Mouse (Mus musculus) embryonic facial prominence, embryonic 15.5 days (tissue): ENCODE results near the gene Szrd1. TPM values are rescaled to one million over a fixed set of nuclear protein-coding genes. Genes with fewer than 3 reads are reported as not detected.

Source experiments
- ATAC-seq: fragments of 200-750 bp; cut with Nextera tagmentation; 2 replicates; pipeline ENCODE4 v1.8.0; 2017; ENCODE audit warnings: low read depth, moderate TSS enrichment; ENCODE audit not compliant: insufficient number of reproducible peaks, low FRiP score, low TSS enrichment
- H3K27ac ChIP-seq: fragments of 300-500 bp; sonication (generic); replicated peaks from 2 replicates; pipeline ENCODE4 v1.5.1; 2015; ENCODE audit warnings: mild to moderate bottlenecking, inconsistent platforms
- H3K27me3 ChIP-seq: fragments of 300-500 bp; sonication (generic); 2 replicates; pipeline ENCODE4 v1.6.1; 2015; ENCODE audit warnings: inconsistent platforms
- H3K36me3 ChIP-seq: fragments of 300-500 bp; sonication (generic); 2 replicates; pipeline ENCODE4 v1.6.1; 2015; ENCODE audit warnings: mild to moderate bottlenecking, inconsistent platforms
- H3K4me1 ChIP-seq: fragments of 300-500 bp; sonication (generic); 2 replicates; pipeline ENCODE4 v1.6.1; 2015; ENCODE audit warnings: inconsistent platforms
- H3K4me2 ChIP-seq: fragments of 300-500 bp; sonication (generic); replicated peaks from 2 replicates; pipeline ENCODE4 v1.6.1; 2015; ENCODE audit warnings: mild to moderate bottlenecking, inconsistent platforms
- H3K4me3 ChIP-seq: fragments of 300-500 bp; sonication (generic); replicated peaks from 2 replicates; pipeline ENCODE4 v1.5.1; 2015; ENCODE audit warnings: mild to moderate bottlenecking, inconsistent platforms
- H3K9ac ChIP-seq: fragments of 300-500 bp; sonication (generic); 2 replicates; pipeline ENCODE4 v1.6.1; 2015; ENCODE audit warnings: inconsistent platforms
- H3K9me3 ChIP-seq: fragments of 300-500 bp; sonication (generic); replicated peaks from 2 replicates; pipeline ENCODE4 v1.6.1; 2016; ENCODE audit warnings: inconsistent platforms
- WGBS: fragments of 180-500 bp; shearing (Covaris S2); methylation state at CpG from one replicate; pipeline ENCODE4 v1.1.7; 2015; 5-methylcytosine and 5-hydroxymethylcytosine counted together
- polyA plus RNA-seq: library from polyadenylated mRNA; unstranded; fragments of >200 nt; fragmentation: Nextera tagmentation; extraction: Ambion mirVana; gene quantifications from 2 replicates; pipeline ENCODE4 v1.2.1, GENCODE M21; 2015

Szrd1 gene
- polyA plus RNA-seq, 1 experiment from 2014 or later = 43.9 TPM

DNA sequence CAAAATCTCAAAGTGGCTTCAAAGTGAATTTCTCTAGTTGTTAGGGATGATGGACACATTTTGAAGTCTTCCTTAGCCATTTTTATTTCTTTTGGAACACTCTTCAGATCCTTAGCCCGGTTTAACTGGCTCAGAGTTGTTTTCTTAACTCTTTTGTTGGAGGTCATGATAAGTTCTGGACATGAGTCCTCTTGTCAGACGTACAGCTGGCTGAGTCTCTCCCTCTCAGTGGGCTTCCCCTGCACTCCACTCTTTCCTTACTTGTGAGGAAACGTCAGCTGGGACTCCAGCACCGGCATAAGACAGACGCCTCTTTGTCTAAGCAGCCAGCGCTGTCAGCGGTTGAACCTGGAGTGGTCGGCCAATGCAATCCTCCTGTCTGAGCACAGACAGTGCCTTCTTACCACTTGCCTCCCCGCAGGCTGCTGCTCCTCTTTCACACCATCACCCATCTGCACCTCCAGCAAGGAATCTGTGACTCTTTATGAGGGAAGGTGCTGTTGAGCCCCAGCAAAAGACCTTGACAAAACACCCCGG, 31.3 kb downstream of the Szrd1 start:
- Histone ChIP-seq H3K27ac (no peak overlapping the region), H3K9me3 (no peaks in the 10 kb centered on the region)
- ATAC-seq = no peak

DNA sequence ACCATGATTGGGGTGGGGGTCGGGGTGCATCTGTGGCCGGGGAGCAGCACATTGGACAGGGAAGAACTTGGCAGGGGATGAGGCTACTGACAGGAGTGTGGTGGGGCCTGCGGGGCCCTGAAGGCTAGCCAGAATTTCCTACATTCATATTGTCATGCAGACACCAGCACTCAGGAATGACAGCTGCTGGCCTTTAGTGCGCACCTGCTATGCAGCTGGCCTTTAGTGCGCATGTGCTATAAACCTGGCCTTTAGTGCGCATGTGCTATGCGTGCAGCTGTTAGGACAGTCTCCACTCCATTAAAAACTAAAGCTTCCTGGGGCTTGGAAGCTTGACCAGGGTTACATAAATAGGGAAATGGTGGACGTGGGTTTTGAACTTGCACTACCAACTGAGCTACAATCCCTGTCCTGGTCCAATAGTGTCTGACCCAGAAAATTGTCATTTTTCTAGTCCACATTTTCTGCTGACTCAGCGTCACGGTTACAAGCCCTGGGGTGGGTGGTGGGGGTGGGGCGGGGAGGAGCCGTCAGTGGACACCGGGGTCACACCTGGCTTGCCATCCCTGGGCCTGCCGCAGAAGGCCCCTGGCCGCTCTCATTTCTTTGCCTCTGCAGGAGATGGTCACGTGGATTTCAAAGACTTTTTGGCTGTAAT, 32.9 kb downstream of the Szrd1 start:
- Histone ChIP-seq H3K27ac (no peak overlapping the region), H3K4me3 (no peak overlapping the region), H3K36me3 (peaks cover 16% of the 10 kb centered on the region), H3K4me2 (no peak overlapping the region), H3K27me3 (no peaks in the 10 kb centered on the region), H3K9me3 (no peaks in the 10 kb centered on the region), H3K9ac (no peak overlapping the region), H3K4me1 (no peaks in the 10 kb centered on the region)
- no peak for ATAC-seq
- 76% methylated on average over 16 of the region's 16 CpGs for WGBS

More for the DNA sequence above, 31.3 kb downstream of the Szrd1 start:
- H3K4me3 ChIP-seq = no peak overlapping the region
- 32% methylated on average over 10 of the region's 10 CpGs for WGBS
- H3K4me2 ChIP-seq = no peak overlapping the region
- H3K36me3 ChIP-seq = peaks cover 30% of the 10 kb centered on the region
- H3K9ac ChIP-seq = no peak overlapping the region
- no peaks in the 10 kb centered on the region for H3K4me1 ChIP-seq
- no peaks in the 10 kb centered on the region for H3K27me3 ChIP-seq

DNA sequence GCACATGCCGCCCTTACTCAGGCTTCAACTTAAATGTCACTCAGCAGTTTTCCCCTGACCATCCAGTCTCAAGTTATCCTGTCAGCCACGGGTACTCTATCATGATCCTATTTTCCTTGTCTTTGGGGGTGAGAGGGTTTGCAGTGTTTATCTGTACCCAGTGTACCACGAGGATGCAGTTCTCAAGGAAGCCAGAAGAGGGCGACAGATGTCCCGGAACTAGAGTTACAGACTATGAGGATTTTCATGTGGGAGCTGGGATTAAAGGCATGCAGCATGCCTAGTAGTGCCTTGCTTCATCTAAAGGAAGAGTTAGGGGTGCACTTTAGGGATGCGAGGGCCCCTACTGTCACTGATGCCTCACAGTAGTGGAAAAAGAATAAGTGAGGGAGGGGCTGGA, 37.7 kb downstream of the Szrd1 start:
- WGBS = 66% methylated on average over 6 of the region's 6 CpGs
- Histone ChIP-seq H3K9me3 (no peaks in the 10 kb centered on the region), H3K27ac (no peak overlapping the region), H3K4me2 (no peak overlapping the region), H3K4me1 (no peaks in the 10 kb centered on the region), H3K9ac (no peak overlapping the region), H3K27me3 (no peaks in the 10 kb centered on the region), H3K36me3 (no peaks in the 10 kb centered on the region), H3K4me3 (no peak overlapping the region)
- no peak for ATAC-seq

DNA sequence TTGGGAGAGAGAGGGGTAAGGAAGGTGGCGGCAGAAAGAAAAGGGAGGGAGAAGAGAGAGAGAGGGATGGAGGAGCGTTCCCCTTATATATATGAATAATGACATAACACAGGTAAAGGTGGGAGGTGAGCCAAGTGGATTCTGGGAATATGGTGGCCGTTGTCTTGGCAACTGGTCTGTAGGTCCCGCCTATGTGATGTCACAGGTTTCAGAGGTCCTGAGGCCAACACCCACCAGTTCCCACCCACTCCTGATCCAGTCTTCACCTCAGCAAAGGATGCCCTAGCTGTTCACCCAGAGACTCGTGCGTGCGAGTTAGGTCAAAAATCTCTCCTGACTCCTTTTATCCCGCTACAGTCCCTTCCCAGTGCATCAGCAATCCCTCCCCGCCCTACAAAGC, 38.3 kb downstream of the Szrd1 start:
- no peak overlapping the region for H3K4me2 ChIP-seq
- H3K27me3 ChIP-seq = no peaks in the 10 kb centered on the region
- H3K36me3 ChIP-seq = no peaks in the 10 kb centered on the region
- H3K9ac ChIP-seq = no peak overlapping the region
- 93% methylated on average over 9 of the region's 9 CpGs for WGBS
- no peak overlapping the region for H3K4me3 ChIP-seq
- no peak for ATAC-seq
- H3K27ac ChIP-seq = no peak overlapping the region
- H3K9me3 ChIP-seq = no peaks in the 10 kb centered on the region
- H3K4me1 ChIP-seq = no peaks in the 10 kb centered on the region

DNA sequence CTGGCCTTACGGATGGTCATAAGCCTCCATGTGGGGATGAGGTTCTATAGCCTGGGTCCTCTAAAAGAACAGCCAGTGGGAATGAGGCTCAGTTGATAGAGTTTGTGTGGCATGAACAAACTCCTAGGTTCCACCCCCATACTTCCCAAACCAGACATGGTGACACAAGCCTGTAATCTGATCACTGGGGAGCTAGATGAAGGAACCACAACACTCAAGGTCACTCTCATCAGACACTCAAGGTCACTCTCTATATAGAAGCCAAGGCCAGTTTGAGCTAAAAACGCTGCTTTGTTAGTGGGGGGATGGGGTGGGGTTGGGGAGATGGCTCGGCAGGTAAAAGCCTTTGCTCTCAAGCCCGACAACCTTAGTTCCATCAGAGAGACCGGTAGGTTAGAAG, 39.6 kb downstream of the Szrd1 start:
- Histone ChIP-seq H3K9me3 (no peaks in the 10 kb centered on the region), H3K4me2 (no peak overlapping the region), H3K4me3 (no peak overlapping the region), H3K4me1 (no peaks in the 10 kb centered on the region), H3K27ac (no peak overlapping the region), H3K9ac (no peak overlapping the region), H3K36me3 (no peaks in the 10 kb centered on the region), H3K27me3 (no peaks in the 10 kb centered on the region)
- ATAC-seq = no peak
- WGBS = 68% methylated on average over 5 of the region's 5 CpGs

DNA sequence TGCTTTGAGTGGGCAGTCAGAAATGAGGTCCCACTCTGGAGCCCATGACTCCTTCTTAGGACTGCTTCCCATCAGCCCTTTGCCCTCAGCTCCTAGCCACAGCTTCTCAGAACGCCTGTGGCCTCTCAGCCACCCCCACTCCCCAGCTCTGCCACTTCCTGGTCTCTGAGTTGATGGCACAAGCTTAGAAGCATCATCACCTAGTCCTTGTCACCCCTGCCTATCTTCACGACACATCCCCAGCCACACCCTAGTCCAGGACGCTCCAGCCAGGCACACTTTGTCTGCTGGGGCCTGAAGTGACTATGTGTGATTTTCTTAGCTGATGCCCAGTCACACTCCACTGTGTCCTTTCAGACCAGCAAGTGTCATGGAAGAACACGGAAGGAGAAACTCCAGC, 40.6 kb downstream of the Szrd1 start:
- Histone ChIP-seq H3K36me3 (no peaks in the 10 kb centered on the region), H3K27ac (no peak overlapping the region), H3K4me1 (no peaks in the 10 kb centered on the region), H3K27me3 (no peaks in the 10 kb centered on the region), H3K4me2 (no peak overlapping the region), H3K9me3 (no peaks in the 10 kb centered on the region), H3K9ac (no peak overlapping the region), H3K4me3 (no peak overlapping the region)
- 74% methylated on average over 4 of the region's 4 CpGs for WGBS
- ATAC-seq = no peak

DNA sequence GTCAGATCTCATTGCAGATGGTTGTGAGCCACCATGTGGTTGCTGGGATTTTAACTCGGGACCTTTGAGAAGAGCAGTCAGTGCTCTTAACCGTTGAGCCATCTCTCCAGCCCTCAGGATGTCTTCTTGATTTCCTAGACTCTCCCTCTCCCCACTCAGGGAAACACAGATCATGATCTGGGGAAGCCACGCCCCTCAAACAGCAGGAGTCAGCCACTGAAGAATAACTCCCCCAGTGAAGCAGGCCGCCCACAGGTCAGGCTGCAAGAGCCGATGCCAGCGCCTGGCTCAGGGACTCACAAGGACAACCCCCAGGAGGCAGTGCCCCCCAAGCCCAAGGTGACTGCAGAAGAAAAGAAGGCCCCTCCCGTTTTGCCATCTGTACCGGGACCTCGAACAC, 42.9 kb downstream of the Szrd1 start:
- no peaks in the 10 kb centered on the region for H3K4me1 ChIP-seq
- ATAC-seq = no peak
- H3K27ac ChIP-seq = no peak overlapping the region
- no peaks in the 10 kb centered on the region for H3K36me3 ChIP-seq
- H3K27me3 ChIP-seq = no peaks in the 10 kb centered on the region
- H3K9ac ChIP-seq = no peak overlapping the region
- no peak overlapping the region for H3K4me3 ChIP-seq
- 24% methylated on average over 9 of the region's 9 CpGs for WGBS
- H3K9me3 ChIP-seq = no peaks in the 10 kb centered on the region
- H3K4me2 ChIP-seq = no peak overlapping the region

DNA sequence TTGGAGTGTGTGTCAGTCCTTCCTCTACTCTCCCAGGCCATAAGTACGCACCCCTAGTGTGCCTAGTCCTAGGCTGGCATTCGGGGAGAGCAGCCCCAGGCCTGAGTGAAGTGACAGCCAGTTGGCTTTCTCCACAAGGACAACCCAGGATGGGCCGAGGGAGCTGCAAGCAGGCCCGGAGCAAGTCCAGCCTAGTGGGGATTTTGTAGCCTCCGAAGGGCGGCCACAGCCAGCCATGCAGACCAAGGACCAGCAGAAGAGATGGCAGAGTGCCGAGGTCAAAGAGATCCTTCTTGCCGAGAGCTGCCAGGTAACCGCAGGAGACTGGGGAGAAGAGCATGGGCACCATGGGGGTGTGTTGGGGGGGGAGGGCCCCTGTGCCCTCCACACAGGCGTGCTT, 44.6 kb downstream of the Szrd1 start:
- H3K4me2 ChIP-seq = no peak overlapping the region
- no peak for ATAC-seq
- 81% methylated on average over 10 of the region's 10 CpGs for WGBS
- H3K4me3 ChIP-seq = no peak overlapping the region
- H3K27me3 ChIP-seq = no peaks in the 10 kb centered on the region
- no peaks in the 10 kb centered on the region for H3K9me3 ChIP-seq
- no peak overlapping the region for H3K9ac ChIP-seq
- no peaks in the 10 kb centered on the region for H3K4me1 ChIP-seq
- no peak overlapping the region for H3K27ac ChIP-seq
- H3K36me3 ChIP-seq = no peaks in the 10 kb centered on the region

DNA sequence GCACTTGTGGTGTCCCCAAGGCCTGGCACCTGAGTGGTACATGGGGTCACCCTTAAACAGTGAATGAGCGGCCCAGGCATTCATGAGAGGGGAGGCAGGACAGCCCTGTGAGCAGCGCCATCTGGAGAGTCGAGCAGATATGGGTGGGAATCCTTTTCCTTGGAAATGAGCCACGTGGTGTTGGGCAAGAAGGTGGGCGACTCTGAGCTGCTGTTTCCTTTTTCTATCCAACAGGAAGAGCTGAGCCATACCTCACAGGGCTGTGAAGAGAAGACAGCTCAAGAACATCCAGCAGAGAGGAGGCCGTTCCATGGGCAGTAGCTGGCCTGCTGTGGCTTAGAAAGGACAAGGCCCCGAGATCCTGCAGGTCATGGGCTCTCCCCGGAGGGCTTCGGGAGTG, 50.9 kb downstream of the Szrd1 start:
- no peak overlapping the region for H3K4me3 ChIP-seq
- H3K27me3 ChIP-seq = no peaks in the 10 kb centered on the region
- 69% methylated on average over 9 of the region's 9 CpGs for WGBS
- H3K36me3 ChIP-seq = no peaks in the 10 kb centered on the region
- no peak overlapping the region for H3K27ac ChIP-seq
- H3K4me1 ChIP-seq = no peaks in the 10 kb centered on the region
- no peaks in the 10 kb centered on the region for H3K9me3 ChIP-seq
- no peak overlapping the region for H3K4me2 ChIP-seq
- no peak for ATAC-seq
- no peak overlapping the region for H3K9ac ChIP-seq

DNA sequence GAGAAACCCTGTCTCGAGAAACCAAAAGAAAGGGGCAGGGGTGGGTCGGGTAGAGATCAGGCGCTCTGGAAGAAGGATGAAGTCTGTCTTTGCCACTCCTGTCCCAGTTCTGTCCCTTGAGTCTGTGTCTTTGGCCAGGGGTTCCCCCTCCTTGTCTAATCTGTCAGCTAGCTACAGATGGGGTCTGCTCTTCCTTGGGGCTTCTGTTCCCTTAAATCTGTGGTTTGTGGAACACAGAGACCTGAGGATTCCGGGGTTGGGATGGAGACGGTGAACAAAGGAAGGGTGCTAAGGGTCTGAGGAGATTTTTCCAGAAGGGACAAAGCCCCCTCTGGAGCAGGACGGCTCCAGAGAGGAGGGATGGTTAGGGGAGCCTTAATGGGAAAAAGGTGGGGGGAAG, 51.5 kb downstream of the Szrd1 start, which contains the start of gene Spata21:
TSS of gene Spata21 (plus strand) at position 301 of the 400 bp plus-strand sequence.
- Histone ChIP-seq H3K9me3 (no peaks in the 10 kb centered on the region), H3K4me3 (no peak within 1 kb of the TSS), H3K9ac (no peak within 1 kb of the TSS), H3K27me3 (no peaks in the 10 kb centered on the region), H3K4me1 (no peaks in the 10 kb centered on the region), H3K27ac (no peak within 1 kb of the TSS), H3K36me3 (no peaks in the 10 kb centered on the region), H3K4me2 (no peak within 1 kb of the TSS)
- no peak for ATAC-seq
- 67% methylated on average over 6 of the region's 6 CpGs for WGBS

DNA sequence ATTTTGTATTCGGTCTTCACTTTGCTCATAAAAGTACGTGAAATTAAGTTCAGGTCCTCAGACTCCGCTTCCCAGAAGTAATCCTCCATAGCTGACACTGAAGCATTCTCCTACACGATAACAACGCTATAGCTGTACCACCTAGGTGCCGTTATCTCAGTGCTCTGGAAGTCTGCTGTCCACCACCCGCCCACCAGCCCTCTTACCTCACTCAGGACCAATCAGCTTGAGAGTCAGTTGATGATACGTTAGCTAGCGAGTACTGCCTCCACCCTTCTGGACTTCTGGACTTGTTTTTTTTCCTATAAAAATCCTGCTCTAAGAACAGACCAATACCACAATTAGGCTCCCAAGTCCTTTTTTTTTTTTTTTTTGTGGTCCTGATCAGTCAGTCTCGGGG, 52.7 kb downstream of the Szrd1 start:
- Histone ChIP-seq H3K27ac (no peak overlapping the region), H3K27me3 (no peaks in the 10 kb centered on the region), H3K4me1 (no peaks in the 10 kb centered on the region), H3K9ac (no peak overlapping the region), H3K4me3 (no peak overlapping the region), H3K4me2 (no peak overlapping the region), H3K9me3 (no peaks in the 10 kb centered on the region), H3K36me3 (no peaks in the 10 kb centered on the region)
- no peak for ATAC-seq
- WGBS = 74% methylated on average over 10 of the region's 10 CpGs

DNA sequence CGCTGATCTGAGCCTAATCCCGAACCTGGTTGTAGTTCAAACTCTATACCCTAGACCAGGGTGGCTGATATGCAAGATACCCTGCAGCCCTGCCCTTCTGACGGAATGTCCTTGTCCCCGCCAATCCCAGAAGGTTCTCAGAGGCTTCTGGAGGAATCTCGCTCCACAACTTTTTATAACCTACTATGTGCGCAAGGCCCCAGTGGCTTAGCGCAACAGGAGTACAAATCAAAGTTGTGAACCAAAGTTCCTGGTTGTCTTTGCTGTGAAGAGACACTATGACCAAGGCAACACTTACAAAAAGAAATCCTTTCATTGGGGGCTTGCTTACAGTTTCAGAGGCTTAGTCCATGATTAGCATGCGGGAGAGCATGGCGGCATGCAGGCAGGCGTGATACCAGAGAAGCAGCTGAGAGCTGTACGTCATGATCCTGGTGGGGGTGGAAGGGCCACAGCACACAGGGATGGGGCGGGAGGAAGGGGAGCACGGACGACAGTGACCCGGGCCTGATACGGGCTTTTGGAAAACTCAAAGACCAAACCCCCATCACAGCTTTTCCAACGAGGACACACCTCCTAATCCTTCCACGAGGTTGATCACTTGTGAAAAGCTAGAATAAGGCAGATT, 61.0 kb downstream of the Szrd1 start:
- WGBS = 68% methylated on average over 18 of the region's 18 CpGs
- peaks cover 23% of the 10 kb centered on the region for H3K4me1 ChIP-seq
- no peak overlapping the region; the same call in 1 of the 2 replicates for H3K4me2 ChIP-seq
- H3K36me3 ChIP-seq = peaks cover 7% of the 10 kb centered on the region
- no peaks in the 10 kb centered on the region for H3K9me3 ChIP-seq
- H3K9ac ChIP-seq = no peak overlapping the region
- peak overlapping the region; percentile 95 for H3K4me3 ChIP-seq
- no peaks in the 10 kb centered on the region for H3K27me3 ChIP-seq
- no peak for ATAC-seq
- no peak overlapping the region for H3K27ac ChIP-seq
